Mouse (Mus musculus) E14TG2a.4 (cell line): ENCODE measurements around the gene Kcne2.

ENCODE experiments used
- H3K27me3 ChIP-seq: 2 replicates; pipeline ENCODE4 v1.6.1; 2014; ENCODE audit warnings: low read length, control low read depth; ENCODE audit not compliant: insufficient read depth
- H3K36me3 ChIP-seq: 2 replicates; pipeline ENCODE4 v1.6.1; 2014; ENCODE audit warnings: low read length, control low read depth; ENCODE audit not compliant: insufficient read depth
- H3K4me1 ChIP-seq: replicated peaks from 2 replicates; pipeline ENCODE4 v1.6.1; 2014; ENCODE audit warnings: low read depth, low read length, control low read depth
- H3K4me3 ChIP-seq: replicated peaks from 2 replicates; pipeline ENCODE4 v1.5.1; 2014; ENCODE audit warnings: mild to moderate bottlenecking, low read length
- H3K9me3 ChIP-seq: 2 replicates; pipeline ENCODE4 v1.6.1; 2014; ENCODE audit warnings: low read length, control low read depth
- CTCF ChIP-seq: conservative IDR thresholded peaks from 2 replicates; pipeline ENCODE4 v1.5.1; 2014; ENCODE audit warnings: low read length
- NANOG ChIP-seq: IDR thresholded peaks from 2 replicates; pipeline ENCODE4 v1.6.1; 2014; ENCODE audit warnings: borderline replicate concordance, low read length, mixed read lengths
- POU5F1 ChIP-seq: IDR thresholded peaks from 2 replicates; pipeline ENCODE4 v1.6.1; 2014; ENCODE audit warnings: low read length, borderline replicate concordance

Kcne2 gene

GRCm38 (mm10) chr16:92316049-92316738 lies 24.0 kb downstream of the Kcne2 start:
- H3K4me1 ChIP-seq, result peaks cover 35% of the 10 kb centered on the region

GRCm38 (mm10) chr16:92319353-92320109 lies 27.3 kb downstream of the Kcne2 start:
- Histone ChIP-seq H3K27me3 (peaks cover 13% of the 10 kb centered on the region), H3K4me1 (peaks cover 29% of the 10 kb centered on the region), H3K9me3 (no peaks in the 10 kb centered on the region), H3K36me3 (no peaks in the 10 kb centered on the region), H3K4me3 (peak overlapping the region; percentile 37; the same call in 1 of the 2 replicates)
- TF ChIP-seq POU5F1 (no peak), CTCF (peak; percentile 74)

More at GRCm38 (mm10) chr16:92316049-92316738, 24.0 kb downstream of the Kcne2 start:
- no peak overlapping the region for H3K4me3 ChIP-seq
- H3K9me3 ChIP-seq, result no peaks in the 10 kb centered on the region
- H3K36me3 ChIP-seq, result peaks cover 9% of the 10 kb centered on the region; the same call in 1 of the 2 replicates
- H3K27me3 ChIP-seq, result peaks cover 13% of the 10 kb centered on the region
- TF ChIP-seq CTCF, result no peak

- Histone ChIP-seq H3K4me3 (no peak overlapping the region), H3K36me3 (no peaks in the 10 kb centered on the region), H3K27me3 (peaks cover 13% of the 10 kb centered on the region), H3K9me3 (no peaks in the 10 kb centered on the region), H3K4me1 (peaks cover 28% of the 10 kb centered on the region)
- TF ChIP-seq CTCF (no peak), NANOG (no peak), POU5F1 (no peak)
Measured at GRCm38 (mm10) chr16:92320361-92320760, 28.2 kb downstream of the Kcne2 start.

- Histone ChIP-seq H3K9me3 (no peaks in the 10 kb centered on the region), H3K27me3 (peaks cover 13% of the 10 kb centered on the region), H3K36me3 (no peaks in the 10 kb centered on the region), H3K4me1 (peaks cover 22% of the 10 kb centered on the region), H3K4me3 (no peak within 1 kb of the TSS)
- no peak for TF ChIP-seq NANOG
- TF ChIP-seq POU5F1, result no peak
- no peak for TF ChIP-seq CTCF
Measured at GRCm38 (mm10) chr16:92321341-92321740, 29.2 kb downstream of the Kcne2 start, which contains the start of gene Fam243. Gene Fam243, minus strand, starts transcription at chr16:92321441.

- Histone ChIP-seq H3K9me3 (no peaks in the 10 kb centered on the region), H3K36me3 (no peaks in the 10 kb centered on the region), H3K4me1 (peaks cover 10% of the 10 kb centered on the region), H3K27me3 (peaks cover 8% of the 10 kb centered on the region), H3K4me3 (no peak overlapping the region)
- TF ChIP-seq NANOG, result no peak
- no peak for TF ChIP-seq POU5F1
- TF ChIP-seq CTCF, result no peak
Measured at GRCm38 (mm10) chr16:92324309-92325061, 32.3 kb downstream of the Kcne2 start.

GRCm38 (mm10) chr16:92325062-92325406 lies 32.8 kb downstream of the Kcne2 start:
- H3K27me3 ChIP-seq, result peaks cover 8% of the 10 kb centered on the region
- no peaks in the 10 kb centered on the region for H3K9me3 ChIP-seq
- TF ChIP-seq NANOG (no peak), POU5F1 (no peak), CTCF (no peak)
- no peaks in the 10 kb centered on the region for H3K36me3 ChIP-seq
- no peak overlapping the region for H3K4me3 ChIP-seq
- H3K4me1 ChIP-seq, result peaks cover 4% of the 10 kb centered on the region

- TF ChIP-seq POU5F1, result no peak
- TF ChIP-seq NANOG, result no peak
- TF ChIP-seq CTCF, result no peak
- Histone ChIP-seq H3K4me3 (no peak overlapping the region), H3K27me3 (peaks cover 12% of the 10 kb centered on the region), H3K9me3 (no peaks in the 10 kb centered on the region), H3K36me3 (no peaks in the 10 kb centered on the region), H3K4me1 (peaks cover 7% of the 10 kb centered on the region)
Measured at GRCm38 (mm10) chr16:92327911-92328310, 35.7 kb downstream of the Kcne2 start.

GRCm38 (mm10) chr16:92330966-92331365 lies 38.8 kb downstream of the Kcne2 start:
- Histone ChIP-seq H3K4me3 (no peak overlapping the region), H3K36me3 (no peaks in the 10 kb centered on the region), H3K9me3 (no peaks in the 10 kb centered on the region), H3K27me3 (peaks cover 18% of the 10 kb centered on the region), H3K4me1 (peaks cover 23% of the 10 kb centered on the region)
- TF ChIP-seq NANOG (no peak), CTCF (no peak), POU5F1 (no peak)

- TF ChIP-seq CTCF, result no peak
- no peak for TF ChIP-seq NANOG
- no peak for TF ChIP-seq POU5F1
- H3K36me3 ChIP-seq, result no peaks in the 10 kb centered on the region
- H3K4me3 ChIP-seq, result no peak overlapping the region
- peaks cover 21% of the 10 kb centered on the region for H3K27me3 ChIP-seq
- H3K9me3 ChIP-seq, result 0 out of 2 replicates have a peak, but pooled peaks cover 2% of the 10 kb centered on the region
- peaks cover 33% of the 10 kb centered on the region for H3K4me1 ChIP-seq
Measured at GRCm38 (mm10) chr16:92334600-92334999, 42.4 kb downstream of the Kcne2 start.
